Mouse (Mus musculus): ENCODE measurements around the gene Limch1.

DNA sequence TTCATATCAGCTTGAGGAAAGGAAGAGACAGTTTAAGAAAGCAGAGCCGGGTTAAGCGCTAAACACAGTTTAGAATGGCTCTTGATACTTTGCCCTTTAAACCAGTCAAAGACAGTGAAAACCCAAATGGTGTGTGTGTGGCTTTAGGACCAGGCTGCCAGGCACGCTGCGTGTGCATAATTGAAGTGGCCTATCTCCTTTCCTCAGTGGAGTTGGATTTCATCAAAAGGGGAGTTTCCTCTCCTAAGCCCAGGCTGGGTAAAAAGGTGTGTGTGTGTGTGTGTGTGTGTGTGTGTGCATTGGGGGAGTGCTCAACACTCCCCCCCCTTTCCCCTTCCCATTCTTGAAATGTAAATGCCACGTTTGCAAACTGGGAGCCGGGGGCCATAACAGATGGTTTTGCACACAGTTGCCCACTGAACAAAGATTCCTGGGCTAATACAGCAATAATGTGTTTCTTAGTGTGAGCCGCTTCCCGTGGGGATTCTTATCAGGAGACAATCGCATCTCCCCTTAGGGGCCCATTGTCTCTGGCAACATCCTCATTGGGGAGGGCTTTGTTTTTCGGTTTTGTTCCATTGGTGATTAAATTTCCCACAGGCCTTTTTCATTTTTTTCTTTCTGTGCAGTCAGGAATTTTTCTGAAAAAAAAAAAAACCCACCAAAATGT, 2.3 kb downstream of the Limch1 start:
- TF ChIP-seq POLR2A (IDR thresholded peaks at IDR 0.05; ENCODE audit: insufficient read depth, low read length) (no peak), CTCF (IDR thresholded peaks at IDR 0.05; ENCODE audit: low read depth, low read length) (no peak)
